Mouse (Mus musculus) myocyte (in vitro differentiated cells): ENCODE results near the gene Nutm2.

Experiments used
- CEBPB ChIP-seq: IDR thresholded peaks from 2 replicates; pipeline ENCODE4 v1.6.1; 2011; ENCODE audit warnings: mild to moderate bottlenecking, moderate library complexity; ENCODE audit not compliant: poor library complexity, insufficient read depth, severe bottlenecking
- E2F4 ChIP-seq: IDR thresholded peaks from one replicate; pipeline ENCODE4 v1.6.1; 2011; ENCODE audit warnings: mild to moderate bottlenecking, control low read depth, moderate library complexity; ENCODE audit not compliant: insufficient read depth
- MAX ChIP-seq: IDR thresholded peaks from one replicate; pipeline ENCODE4 v1.6.1; 2011; ENCODE audit warnings: low read depth, mild to moderate bottlenecking, control low read depth
- MYOD1 ChIP-seq, 3 experiments: IDR thresholded peaks; one replicate each; pipeline ENCODE4 v1.6.1; 2011; ENCODE audit warnings: control low read depth in 2 of 3, low read depth in 2 of 3, mild to moderate bottlenecking in 2 of 3, moderate library complexity in 1 of 3; ENCODE audit not compliant: insufficient read length in 2 of 3, control insufficient read depth in 1 of 3
- MYOG ChIP-seq, 3 experiments: IDR thresholded peaks; one replicate each; pipeline ENCODE4 v1.6.1; 2011; ENCODE audit warnings: control low read depth in 2 of 3, low read depth in 2 of 3, mild to moderate bottlenecking in 2 of 3; ENCODE audit not compliant: insufficient read length in 2 of 3, control insufficient read depth in 1 of 3, insufficient read depth in 1 of 3
- POLR2A ChIP-seq: IDR thresholded peaks from one replicate; pipeline ENCODE4 v1.6.1; 2011; ENCODE audit warnings: low read depth, mild to moderate bottlenecking, control low read depth, moderate library complexity; ENCODE audit not compliant: insufficient read length
- POLR2AphosphoS2 ChIP-seq: IDR thresholded peaks from one replicate; pipeline ENCODE4 v1.6.1; 2011; ENCODE audit warnings: low read depth, control low read depth; ENCODE audit not compliant: insufficient read length
- SRF ChIP-seq: IDR thresholded peaks from one replicate; pipeline ENCODE4 v1.6.1; 2011; ENCODE audit warnings: low read depth; ENCODE audit not compliant: control insufficient read depth, insufficient read length
- TCF12 ChIP-seq: IDR thresholded peaks from one replicate; pipeline ENCODE4 v1.6.1; 2011; ENCODE audit warnings: mild to moderate bottlenecking, control low read depth; ENCODE audit not compliant: poor library complexity, insufficient read depth, severe bottlenecking
- USF1 ChIP-seq: IDR thresholded peaks from one replicate; pipeline ENCODE4 v1.6.1; 2011; ENCODE audit warnings: low read depth, mild to moderate bottlenecking, control low read depth, moderate library complexity

- TF ChIP-seq POLR2A (no peak), MAX (no peak), TCF12 (no peak), POLR2AphosphoS2 (no peak), E2F4 (no peak), MYOD1 (IDR thresholded peaks at IDR 0.05; ENCODE audit: control insufficient read depth in 1 of 3, insufficient read length in 2 of 3, low read depth in 2 of 3) (no peak), MYOG (IDR thresholded peaks at IDR 0.05; ENCODE audit: control insufficient read depth in 1 of 3, insufficient read depth in 1 of 3, insufficient read length in 2 of 3, low read depth in 2 of 3) (no peak), SRF (no peak), USF1 (no peak), CEBPB (no peak)
These were observed 2.2 kb upstream of the Nutm2 start for GRCm38 (mm10) chr13:50464621-50465562.
